Mouse (Mus musculus) small intestine, adult 2 months (tissue): ENCODE measurements around the gene Uvssa.

ENCODE experiments used
- CTCF ChIP-seq: fragments of 200-500 bp; IDR thresholded peaks from 2 replicates; pipeline ENCODE4 v1.5.1; 2012; ENCODE audit warnings: low read depth, mild to moderate bottlenecking, control low read depth, inconsistent platforms, low read length, moderate library complexity, mixed read lengths; ENCODE audit not compliant: insufficient replicate concordance, insufficient read length; ENCODE audit errors: extremely low read depth
- POLR2A ChIP-seq: fragments of 200-500 bp; IDR thresholded peaks from 2 replicates; pipeline ENCODE4 v1.6.1; 2012; ENCODE audit warnings: low read depth, mild to moderate bottlenecking, control low read depth, inconsistent platforms, low read length, moderate library complexity

DNA sequence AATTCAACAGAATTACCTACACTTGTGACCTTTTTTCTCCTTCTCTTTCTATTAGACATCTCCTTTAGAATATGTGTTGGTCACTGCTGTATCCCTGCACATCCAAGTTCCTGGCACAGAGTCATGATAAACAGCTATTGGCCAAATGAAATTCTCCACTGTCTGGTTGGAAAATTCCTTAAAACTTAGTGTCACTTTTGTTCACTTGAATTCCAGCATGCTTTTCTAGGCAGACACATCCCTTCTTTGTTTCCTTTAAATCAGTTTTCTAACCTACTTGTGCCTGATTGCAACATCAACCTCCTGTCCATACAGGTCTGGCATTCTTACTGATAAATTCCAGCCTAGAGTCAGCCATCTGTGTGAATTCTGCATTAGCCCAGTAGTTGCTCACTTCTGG lies 35.5 kb upstream of the Uvssa start:
- TF ChIP-seq CTCF (no peak), POLR2A (no peak)
